Mouse (Mus musculus) gastrocnemius, postnatal 25 days (tissue): ENCODE measurements around the gene Efhd2. TPM values are rescaled to one million over a fixed set of nuclear protein-coding genes. Genes with fewer than 3 reads are reported as not detected.

Source experiments
- DNase-seq: peaks from one replicate; pipeline ENCODE4 v3.0.0; 2022
- total RNA-seq, 2 experiments: library from RNA; stranded (reverse); gene quantifications; 1 replicate in 1 of 2; 2 replicates in 1 of 2; pipeline ENCODE4 v1.2.3; 2021

The Efhd2 gene
- total RNA-seq, 2 experiments from 2014 or later: 5.6 to 8.7 TPM

- no peak for DNase-seq
Observed at GRCm38 (mm10) chr4:141859351-141859750, 15.4 kb downstream of the Efhd2 start.

GRCm38 (mm10) chr4:141858501-141858900 is 16.2 kb downstream of the Efhd2 start:
- DNase-seq: peak; percentile 53

GRCm38 (mm10) chr4:141857422-141857930 is 17.2 kb downstream of the Efhd2 start:
- peak; percentile 66 for DNase-seq

GRCm38 (mm10) chr4:141853437-141853836 is 21.3 kb downstream of the Efhd2 start:
- no peak for DNase-seq

- DNase-seq: no peak
Observed at GRCm38 (mm10) chr4:141845999-141846398, 28.7 kb downstream of the Efhd2 start, which contains the start of gene Ctrc. TSS of gene Ctrc (minus strand) at chr4:141846359.

- DNase-seq: no peak
Observed at GRCm38 (mm10) chr4:141834536-141835095, 40.1 kb downstream of the Efhd2 start.

GRCm38 (mm10) chr4:141833911-141834310 is 40.8 kb downstream of the Efhd2 start:
- no peak for DNase-seq

GRCm38 (mm10) chr4:141831361-141831760 is 43.4 kb downstream of the Efhd2 start:
- no peak for DNase-seq

GRCm38 (mm10) chr4:141830381-141830780 is 44.3 kb downstream of the Efhd2 start:
- DNase-seq: no peak

- DNase-seq: no peak
Observed at GRCm38 (mm10) chr4:141828177-141828576, 46.5 kb downstream of the Efhd2 start.

GRCm38 (mm10) chr4:141827401-141827800 is 47.3 kb downstream of the Efhd2 start:
- DNase-seq: no peak

GRCm38 (mm10) chr4:141826060-141826459 is 48.7 kb downstream of the Efhd2 start, which contains the start of gene Cela2a:
TSS of gene Cela2a (minus strand) at chr4:141826160.
- no peak for DNase-seq

- DNase-seq: no peak
Observed at GRCm38 (mm10) chr4:141822979-141823378, 51.7 kb downstream of the Efhd2 start.

- DNase-seq: no peak
Observed at GRCm38 (mm10) chr4:141822089-141822488, 52.6 kb downstream of the Efhd2 start.

GRCm38 (mm10) chr4:141821178-141821577 is 53.5 kb downstream of the Efhd2 start:
- no peak for DNase-seq

GRCm38 (mm10) chr4:141819316-141819715 is 55.4 kb downstream of the Efhd2 start:
- no peak for DNase-seq

- DNase-seq: no peak
Observed at GRCm38 (mm10) chr4:141818861-141819260, 55.9 kb downstream of the Efhd2 start.

- DNase-seq: no peak
Observed at GRCm38 (mm10) chr4:141817706-141818105, 57.0 kb downstream of the Efhd2 start.

- no peak for DNase-seq
Observed at GRCm38 (mm10) chr4:141816776-141817655, 57.7 kb downstream of the Efhd2 start.

- no peak for DNase-seq
Observed at GRCm38 (mm10) chr4:141816267-141816666, 58.5 kb downstream of the Efhd2 start.

- no peak for DNase-seq
Observed at GRCm38 (mm10) chr4:141811375-141811774, 63.3 kb downstream of the Efhd2 start.

- no peak for DNase-seq
Observed at GRCm38 (mm10) chr4:141810975-141811374, 63.7 kb downstream of the Efhd2 start.

- DNase-seq: no peak
Observed at GRCm38 (mm10) chr4:141809850-141810464, 64.8 kb downstream of the Efhd2 start.
